Mouse (Mus musculus): ENCODE data around the gene Atp12a. TPM values are rescaled to one million over a fixed set of nuclear protein-coding genes. Genes with fewer than 3 reads are reported as not detected.

Gene Atp12a
- total RNA-seq, 2 experiments from 2014 or later: not detected

GRCm38 (mm10) chr14:56368834-56369233 lies 4.0 kb downstream of the Atp12a start:
- ATAC-seq (replicated peaks; ENCODE audit: low FRiP score, poor library complexity, severe bottlenecking): no peak; the same call in 1 of the 2 replicates

- no peak for ATAC-seq (replicated peaks; ENCODE audit: low FRiP score, poor library complexity, severe bottlenecking)
Observed at GRCm38 (mm10) chr14:56375731-56376130, 10.9 kb downstream of the Atp12a start.

- no peak for ATAC-seq (replicated peaks; ENCODE audit: low FRiP score, poor library complexity, severe bottlenecking)
Observed at GRCm38 (mm10) chr14:56377745-56378144, 12.9 kb downstream of the Atp12a start.

- ATAC-seq (replicated peaks; ENCODE audit: low FRiP score, poor library complexity, severe bottlenecking): no peak
Observed at GRCm38 (mm10) chr14:56379336-56379735, 14.5 kb downstream of the Atp12a start.

- ATAC-seq (replicated peaks; ENCODE audit: low FRiP score, poor library complexity, severe bottlenecking): no peak
Observed at GRCm38 (mm10) chr14:56382366-56382765, 17.5 kb downstream of the Atp12a start.

GRCm38 (mm10) chr14:56390247-56390646 lies 25.4 kb downstream of the Atp12a start:
- ATAC-seq (replicated peaks; ENCODE audit: low FRiP score, poor library complexity, severe bottlenecking): no peak

GRCm38 (mm10) chr14:56393704-56394312 lies 28.9 kb downstream of the Atp12a start:
- no peak for ATAC-seq (replicated peaks; ENCODE audit: low FRiP score, poor library complexity, severe bottlenecking)

- ATAC-seq (replicated peaks; ENCODE audit: low FRiP score, poor library complexity, severe bottlenecking): no peak
Observed at GRCm38 (mm10) chr14:56398001-56398400, 33.1 kb downstream of the Atp12a start.

- peak; percentile 54 for ATAC-seq (replicated peaks; ENCODE audit: low FRiP score, poor library complexity, severe bottlenecking)
Observed at GRCm38 (mm10) chr14:56402311-56403071, 37.6 kb downstream of the Atp12a start, which contains the start of gene Rnf17. Rnf17 (plus strand) TSS chr14:56402581.

GRCm38 (mm10) chr14:56403072-56403375 lies 38.2 kb downstream of the Atp12a start:
- ATAC-seq (replicated peaks; ENCODE audit: low FRiP score, poor library complexity, severe bottlenecking): no peak

Other genes with a start within 250 kb of the Atp12a start
- gene Gzme, start 244.4 kb upstream of the Atp12a start, total RNA-seq (2015; ENCODE audit: low replicate concordance): not detected in 2 replicates
- not detected in 2 replicates for gene Gzme, start 244.4 kb upstream of the Atp12a start, total RNA-seq (2017; ENCODE audit: low replicate concordance)
- gene Gzmd, start 232.5 kb upstream of the Atp12a start, total RNA-seq (2015; ENCODE audit: low replicate concordance): not detected in 2 replicates
- not detected in 2 replicates for gene Gzmd, start 232.5 kb upstream of the Atp12a start, total RNA-seq (2017; ENCODE audit: low replicate concordance)
- not detected in 2 replicates for gene Gzmg, start 205.5 kb upstream of the Atp12a start, total RNA-seq (2015; ENCODE audit: low replicate concordance)
- gene Gzmg, start 205.5 kb upstream of the Atp12a start, total RNA-seq (2017; ENCODE audit: low replicate concordance): not detected in 2 replicates
- not detected in 2 replicates for gene Gzmn, start 190.5 kb upstream of the Atp12a start, total RNA-seq (2015; ENCODE audit: low replicate concordance)
- not detected in 2 replicates for gene Gzmn, start 190.5 kb upstream of the Atp12a start, total RNA-seq (2017; ENCODE audit: low replicate concordance)
- not detected in 2 replicates for gene Gzmf, start 153.7 kb upstream of the Atp12a start, total RNA-seq (2015; ENCODE audit: low replicate concordance)
- not detected in 2 replicates for gene Gzmf, start 153.7 kb upstream of the Atp12a start, total RNA-seq (2017; ENCODE audit: low replicate concordance)
- gene Gzmc, start 130.4 kb upstream of the Atp12a start, total RNA-seq (2015; ENCODE audit: low replicate concordance): not detected in 2 replicates
- gene Gzmc, start 130.4 kb upstream of the Atp12a start, total RNA-seq (2017; ENCODE audit: low replicate concordance): not detected in 2 replicates
- 6.3 TPM in 1 of 2 replicates, not detected in the other for gene Gzmb, start 102.8 kb upstream of the Atp12a start, total RNA-seq (2015; ENCODE audit: low replicate concordance)
- gene Gzmb, start 102.8 kb upstream of the Atp12a start, total RNA-seq (2017; ENCODE audit: low replicate concordance): not detected in 2 replicates
- gene Rnf17, start 37.5 kb downstream of the Atp12a start, total RNA-seq (2015; ENCODE audit: low replicate concordance): 3.6 TPM in 1 of 2 replicates, not detected in the other
- gene Rnf17, start 37.5 kb downstream of the Atp12a start, total RNA-seq (2017; ENCODE audit: low replicate concordance): 0.91 TPM in 1 of 2 replicates, not detected in the other
- gene Cenpj, start 210.4 kb downstream of the Atp12a start, total RNA-seq (2015; ENCODE audit: low replicate concordance): 26.4 and 67.0 TPM in 2 replicates
- gene Cenpj, start 210.4 kb downstream of the Atp12a start, total RNA-seq (2017; ENCODE audit: low replicate concordance): 27.5 and 41.5 TPM in 2 replicates
- gene Parp4, start 210.6 kb downstream of the Atp12a start, total RNA-seq (2015; ENCODE audit: low replicate concordance): 14.1 and 28.9 TPM in 2 replicates
- 2.1 and 3.0 TPM in 2 replicates for gene Parp4, start 210.6 kb downstream of the Atp12a start, total RNA-seq (2017; ENCODE audit: low replicate concordance)

Measured in erythroid progenitor cell, adult 5-6 weeks (primary cell).